Mouse (Mus musculus): ENCODE results near the gene Ccdc27.

GRCm38 (mm10) chr4:154005488-154005887, 37.0 kb downstream of the Ccdc27 start:
- no peak for TF ChIP-seq CTCF (IDR thresholded peaks at IDR 0.05; ENCODE audit: insufficient read depth, low read depth, low read length)
- no peak for TF ChIP-seq POLR2A (IDR thresholded peaks at IDR 0.05; ENCODE audit: insufficient read depth, low read depth, low read length)

Data from olfactory bulb, adult 2 months (tissue).